Mouse (Mus musculus) intestine, embryonic 15.5 days (tissue): ENCODE results near the gene Sacs. TPM values are rescaled to one million over a fixed set of nuclear protein-coding genes. Genes with fewer than 3 reads are reported as not detected.
A peak's percentile ranks its signal among the peaks of the same experiment; 100 is the strongest.

Source experiments
- ATAC-seq: fragments of 200-750 bp; cut with Nextera tagmentation; 2 replicates; pipeline ENCODE4 v1.8.0; 2017; ENCODE audit warnings: moderate TSS enrichment, moderate library complexity
- H3K27ac ChIP-seq: fragments of 300-500 bp; sonication (generic); 2 replicates; pipeline ENCODE4 v1.5.1; 2015; ENCODE audit warnings: mild to moderate bottlenecking, inconsistent platforms
- H3K27me3 ChIP-seq: fragments of 300-500 bp; sonication (generic); replicated peaks from 2 replicates; pipeline ENCODE4 v1.6.1; 2015; ENCODE audit warnings: inconsistent platforms
- H3K36me3 ChIP-seq: fragments of 300-500 bp; sonication (generic); 2 replicates; pipeline ENCODE4 v1.6.1; 2015; ENCODE audit warnings: inconsistent platforms
- H3K4me1 ChIP-seq: fragments of 300-500 bp; sonication (generic); replicated peaks from 2 replicates; pipeline ENCODE4 v1.6.1; 2015; ENCODE audit warnings: inconsistent platforms
- H3K4me2 ChIP-seq: fragments of 300-500 bp; sonication (generic); replicated peaks from 2 replicates; pipeline ENCODE4 v1.6.1; 2015; ENCODE audit warnings: mild to moderate bottlenecking, inconsistent platforms
- H3K4me3 ChIP-seq: fragments of 300-500 bp; sonication (generic); replicated peaks from 2 replicates; pipeline ENCODE4 v1.5.1; 2015; ENCODE audit warnings: inconsistent platforms
- H3K9ac ChIP-seq: fragments of 300-500 bp; sonication (generic); 2 replicates; pipeline ENCODE4 v1.6.1; 2015; ENCODE audit warnings: inconsistent platforms
- H3K9me3 ChIP-seq: fragments of 300-500 bp; sonication (generic); 2 replicates; pipeline ENCODE4 v1.6.1; 2016; ENCODE audit warnings: inconsistent platforms
- WGBS: fragments of 180-500 bp; shearing (Covaris S2); methylation state at CpG from one replicate; pipeline ENCODE4 v1.1.7; 2015; 5-methylcytosine and 5-hydroxymethylcytosine counted together
- polyA plus RNA-seq: library from polyadenylated mRNA; unstranded; fragments of >200 nt; fragmentation: Nextera tagmentation; extraction: Ambion mirVana; gene quantifications from 2 replicates; pipeline ENCODE4 v1.2.1, GENCODE M21; 2015

Sacs gene
- polyA plus RNA-seq, 1 experiment from 2014 or later = 2.3 TPM

- Histone ChIP-seq H3K36me3 (no peaks in the 10 kb centered on the region), H3K9me3 (no peaks in the 10 kb centered on the region), H3K9ac (no peak overlapping the region), H3K4me2 (no peak overlapping the region), H3K27ac (no peak overlapping the region), H3K27me3 (no peaks in the 10 kb centered on the region), H3K4me3 (no peak overlapping the region), H3K4me1 (no peaks in the 10 kb centered on the region)
- 16% methylated on average over 3 of the region's 3 CpGs for WGBS
- ATAC-seq = no peak
Observed at GRCm38 (mm10) chr14:61259084-61259483, 120.8 kb downstream of the Sacs start.

DNA sequence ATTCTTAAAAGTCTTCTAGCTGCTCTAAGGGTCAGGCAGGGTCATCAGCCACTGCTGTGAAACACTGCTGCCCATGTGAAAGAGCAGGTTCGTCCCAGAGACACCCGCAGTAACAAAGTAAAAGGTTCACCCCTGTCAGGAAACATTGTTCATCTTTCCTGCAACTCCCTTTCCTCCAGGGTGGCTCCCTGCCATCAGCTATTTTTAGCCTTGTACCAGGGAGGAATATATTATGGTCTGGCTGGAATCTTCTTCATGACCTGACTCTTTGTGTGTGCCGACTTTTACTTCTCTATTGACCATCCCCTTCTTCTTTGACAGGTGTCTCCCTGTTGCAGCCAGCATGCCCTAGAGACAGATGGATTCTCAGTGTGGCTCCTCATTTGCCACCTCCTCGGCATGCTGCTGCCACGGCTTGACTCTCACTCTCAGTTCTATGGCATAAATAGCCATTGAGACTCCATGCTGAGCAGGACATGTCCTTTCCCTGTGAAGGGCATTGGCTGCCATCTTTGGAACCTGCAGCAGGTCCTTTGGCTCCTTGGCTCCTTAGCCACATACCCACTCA, 129.7 kb downstream of the Sacs start:
- H3K9ac ChIP-seq = no peak overlapping the region
- ATAC-seq = no peak
- no peak overlapping the region for H3K4me2 ChIP-seq
- H3K4me1 ChIP-seq = no peaks in the 10 kb centered on the region
- H3K9me3 ChIP-seq = no peaks in the 10 kb centered on the region
- no peaks in the 10 kb centered on the region for H3K27me3 ChIP-seq
- no peaks in the 10 kb centered on the region for H3K36me3 ChIP-seq
- no peak overlapping the region for H3K27ac ChIP-seq
- 56% methylated on average over 5 of the region's 5 CpGs for WGBS
- H3K4me3 ChIP-seq = no peak overlapping the region

- peak overlapping the region; percentile 69 for H3K4me2 ChIP-seq
- H3K27me3 ChIP-seq = peaks cover 14% of the 10 kb centered on the region
- no peaks in the 10 kb centered on the region for H3K9me3 ChIP-seq
- H3K9ac ChIP-seq = no peak overlapping the region
- H3K4me1 ChIP-seq = peaks cover 8% of the 10 kb centered on the region; the same call in 1 of the 2 replicates
- WGBS = 8% methylated on average over 38 of the region's 38 CpGs
- ATAC-seq = 0 out of 2 replicates have a peak, but pooled peaks have one; percentile 6
- H3K36me3 ChIP-seq = no peaks in the 10 kb centered on the region
- H3K27ac ChIP-seq = no peak overlapping the region
- peak overlapping the region; percentile 30 for H3K4me3 ChIP-seq
Observed at GRCm38 (mm10) chr14:61274414-61275198, 136.3 kb downstream of the Sacs start.

DNA sequence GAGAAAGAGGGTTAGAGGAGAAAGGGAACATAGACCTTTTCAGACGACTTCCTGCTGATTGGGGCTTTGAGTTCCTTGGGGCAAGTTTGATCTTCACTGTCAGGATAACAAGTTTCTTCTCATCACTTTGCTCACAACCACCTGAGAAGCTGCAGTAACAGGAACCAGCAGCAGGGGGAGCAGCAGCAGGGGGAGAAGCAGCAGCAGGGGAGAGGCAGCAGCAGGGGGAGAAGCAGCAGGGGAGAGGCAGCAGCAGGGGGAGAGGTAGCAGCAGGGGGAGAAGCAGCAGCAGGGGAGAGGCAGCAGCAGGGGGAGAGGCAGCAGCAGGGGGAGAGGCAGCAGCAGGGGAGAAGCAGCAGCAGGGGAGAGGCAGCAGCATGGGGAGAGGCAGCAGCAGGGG, 139.0 kb downstream of the Sacs start:
- H3K27ac ChIP-seq = no peak overlapping the region
- H3K4me2 ChIP-seq = no peak overlapping the region
- H3K4me3 ChIP-seq = no peak overlapping the region
- peaks cover 14% of the 10 kb centered on the region for H3K27me3 ChIP-seq
- H3K36me3 ChIP-seq = no peaks in the 10 kb centered on the region
- WGBS = 33% methylated on average over 1 of the region's 1 CpGs
- H3K9ac ChIP-seq = no peak overlapping the region
- peaks cover 8% of the 10 kb centered on the region; the same call in 1 of the 2 replicates for H3K4me1 ChIP-seq
- no peaks in the 10 kb centered on the region for H3K9me3 ChIP-seq
- ATAC-seq = no peak

DNA sequence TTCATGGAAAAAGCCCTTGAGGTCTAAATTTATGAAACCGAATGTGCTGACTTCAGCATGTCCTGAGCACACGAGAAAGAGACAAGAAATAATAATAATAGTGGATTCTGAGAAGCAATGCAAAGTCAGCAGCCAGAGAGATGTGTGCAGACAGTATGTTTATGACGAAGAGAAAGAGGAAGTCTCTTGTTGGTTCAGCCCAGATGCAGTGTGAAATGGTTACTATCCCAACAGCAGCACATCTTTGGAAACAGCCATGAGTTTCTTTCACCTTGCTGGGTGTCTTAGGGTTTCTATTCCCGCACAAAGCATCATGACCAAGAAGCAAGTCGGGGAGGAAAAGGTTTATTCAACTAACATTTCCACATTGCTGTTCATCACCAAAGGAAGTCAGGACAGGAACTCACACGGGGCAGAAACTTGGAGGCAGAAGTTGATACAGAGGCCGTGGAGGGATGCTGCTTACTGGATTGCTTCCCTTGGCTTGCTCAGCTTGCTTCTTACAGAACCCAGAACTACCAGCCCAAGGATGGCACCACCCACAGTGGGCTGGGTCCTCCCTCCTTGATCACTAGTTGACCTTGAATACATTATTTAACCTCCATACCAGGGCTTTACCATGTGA, 140.5 kb downstream of the Sacs start:
- Histone ChIP-seq H3K36me3 (no peaks in the 10 kb centered on the region), H3K4me2 (no peak overlapping the region), H3K9me3 (no peaks in the 10 kb centered on the region), H3K27me3 (peaks cover 14% of the 10 kb centered on the region), H3K4me1 (peaks cover 8% of the 10 kb centered on the region; the same call in 1 of the 2 replicates), H3K27ac (no peak overlapping the region), H3K4me3 (no peak overlapping the region), H3K9ac (no peak overlapping the region)
- WGBS = 75% methylated on average over 7 of the region's 7 CpGs
- no peak for ATAC-seq

GRCm38 (mm10) chr14:61288606-61289286, 150.5 kb downstream of the Sacs start:
- ATAC-seq = no peak
- WGBS = 67% methylated on average over 19 of the region's 19 CpGs
- H3K4me2 ChIP-seq = no peak overlapping the region

More at GRCm38 (mm10) chr14:61288606-61289286, 150.5 kb downstream of the Sacs start:
- Histone ChIP-seq H3K27ac (no peak overlapping the region), H3K27me3 (no peaks in the 10 kb centered on the region), H3K4me1 (peaks cover 6% of the 10 kb centered on the region; the same call in 1 of the 2 replicates), H3K36me3 (no peaks in the 10 kb centered on the region), H3K9ac (no peak overlapping the region), H3K9me3 (no peaks in the 10 kb centered on the region), H3K4me3 (no peak overlapping the region)

Other genes with a start within 250 kb of the Sacs start
- gene Tnfrsf19, start 92.0 kb upstream of the Sacs start, polyA plus RNA-seq = 14.1 and 15.1 TPM in 2 replicates
- 0.78 and 0.79 TPM in 2 replicates for gene Sgcg, start 120.0 kb downstream of the Sacs start, polyA plus RNA-seq
- gene Arl11, start 171.3 kb downstream of the Sacs start, polyA plus RNA-seq = 0.78 and 1.1 TPM in 2 replicates
- gene Ebpl, start 222.0 kb downstream of the Sacs start, polyA plus RNA-seq = 7.5 and 8.8 TPM in 2 replicates